ENCODE assay signal across 23 mouse cellular contexts in the genomic region with DNA sequence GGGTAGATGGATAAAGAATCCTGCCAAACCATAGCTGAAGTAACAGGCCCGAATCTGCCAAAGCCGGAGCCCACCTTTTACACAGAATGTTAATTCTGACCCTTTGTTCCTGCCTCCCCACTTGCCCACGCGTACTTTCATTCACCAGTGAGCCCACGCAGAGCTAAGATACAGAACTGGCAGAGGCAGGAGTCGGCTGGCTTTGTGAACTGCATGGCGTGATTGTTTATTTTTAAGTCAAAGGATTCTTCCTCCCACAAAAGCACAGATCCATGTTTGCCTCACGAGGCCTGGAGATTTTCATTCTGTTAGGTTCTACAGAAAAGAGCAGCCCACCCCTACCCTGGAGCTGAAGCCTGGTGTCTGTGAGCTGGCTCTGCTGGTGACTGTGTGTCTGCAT. TPM values are rescaled to one million over a fixed set of nuclear protein-coding genes. Genes with fewer than 3 reads are reported as not detected.
DNase-seq lines count a peak whose midpoint lies in the region.
"Had no signal": no experiment of that assay in that cellular context is flagged by ENCODE, and none has a peak within 500 bp of the region (broad histone marks: within the 10 kb centered on the region; RNA-seq: fewer than 3 reads in every experiment).

No protein-coding gene starts in this region.

- H3K27me3 ChIP-seq in midbrain, embryonic 10.5 days (ENCODE audit: low read depth, poor library complexity, severe bottlenecking) = peaks cover 55% of the 10 kb centered on the region

- H3K9me3 ChIP-seq in midbrain, embryonic 10.5 days (replicated peaks) = no peaks in the 10 kb centered on the region
- H3K9me3 ChIP-seq: embryonic facial prominence, embryonic 13.5 days; limb, embryonic 12.5 days; liver, embryonic 13.5 days; lung, embryonic 15.5 days; midbrain, embryonic 13.5 days had no signal

- H3K36me3 ChIP-seq in midbrain, embryonic 10.5 days = no peaks in the 10 kb centered on the region
- H3K36me3 ChIP-seq: embryonic facial prominence, embryonic 13.5 days; limb, embryonic 12.5 days; liver, embryonic 13.5 days; lung, embryonic 15.5 days; midbrain, embryonic 13.5 days had no signal

- no peak overlapping the region for H3K4me3 ChIP-seq in midbrain, embryonic 10.5 days
- H3K4me3 ChIP-seq: embryonic facial prominence, embryonic 13.5 days; limb, embryonic 12.5 days; liver, embryonic 13.5 days; lung, embryonic 15.5 days; midbrain, embryonic 13.5 days had no signal

- DNase-seq in layer of hippocampus, adult 11-12 months (ENCODE audit: low spot score) = peak; percentile 47
- no peak for DNase-seq in layer of hippocampus, postnatal 25 days (ENCODE audit: extremely low spot score in 1 of 2, low spot score in 1 of 2)
- peak; percentile 44 to 77 for DNase-seq in frontal cortex, adult 2 months (ENCODE audit: extremely low spot score in 1 of 2, low spot score in 1 of 2)
- peak; percentile 62 to 65 for DNase-seq in left cerebral cortex, adult 9 months (ENCODE audit: low spot score in 2 of 2)
- DNase-seq in right cerebral cortex, postnatal 25 days = peak; percentile 38
- no peak for DNase-seq in midbrain, embryonic 10.5 days (ENCODE audit: low spot score)
- no peak for DNase-seq in lung, postnatal 36 days
- DNase-seq: adrenal gland, postnatal 14 days; B cell, adult 2 months; cerebellum, adult 18-20 months; gastrocnemius, postnatal 25 days; kidney, adult 18-20 months; kidney, postnatal 4 days; liver, embryonic 13.5 days had no signal

- H3K4me1 ChIP-seq in midbrain, embryonic 10.5 days = peaks cover 19% of the 10 kb centered on the region

- H3K27ac ChIP-seq in midbrain, embryonic 10.5 days (replicated peaks) = no peak overlapping the region
- H3K27ac ChIP-seq: embryonic facial prominence, embryonic 13.5 days; hindbrain, postnatal 0 days; limb, embryonic 12.5 days; liver, embryonic 13.5 days; lung, embryonic 15.5 days; midbrain, embryonic 13.5 days had no signal

- 76% methylated on average over 8 of the region's 8 CpGs for WGBS in midbrain, embryonic 10.5 days

RNA-seq across cellular contexts. Expression of gene Ptprn2, which starts 3.3 kb away (rescaled TPM):
- total RNA-seq in layer of hippocampus, postnatal 25 days (2021) = 100 to 1,000 TPM; 303 to 317 TPM
- 129 and 146 TPM in 2 replicates for polyA plus RNA-seq in frontal cortex, adult 2 months (2012; rRNA removed)
- 7.9 and 9.2 TPM in 2 replicates for polyA plus RNA-seq in midbrain, embryonic 10.5 days (2016; fragmentation: Nextera tagmentation; extraction: Ambion mirVana)
- total RNA-seq: common myeloid progenitor, adult 5-6 weeks; gastrocnemius, postnatal 25 days; heart, postnatal 25 days had no signal
- polyA plus RNA-seq: activated CD4-positive, CD25-positive, alpha-beta regulatory T cell, adult 4 months; heart, embryonic 11.5 days had no signal

Comparison
In these comparisons a context has a peak if more than half of its experiments do, and no peak if none do; other contexts are left out.
1. DNase-seq: peak in layer of hippocampus, adult 11-12 months (single experiment), frontal cortex, adult 2 months (2 of 2), left cerebral cortex, adult 9 months (2 of 2) and right cerebral cortex, postnatal 25 days (single experiment); none in layer of hippocampus, postnatal 25 days (0 of 2), midbrain, embryonic 10.5 days (single experiment) and lung, postnatal 36 days (single experiment).
2. RNA of gene Ptprn2, which starts 3.3 kb away (polyA plus RNA-seq): 129 to 146 TPM in frontal cortex, adult 2 months; 7.9 to 9.2 TPM in midbrain, embryonic 10.5 days; every median in the first group is over 10 times any median in the second.